Mouse (Mus musculus): ENCODE measurements at regions not wholly inside any gene's neighbourhood (a gene's known extent, or its start where the extent isn't known, plus 50 kb on each side); places are given as distances from the start of the nearest gene placed in this dataset.

DNA sequence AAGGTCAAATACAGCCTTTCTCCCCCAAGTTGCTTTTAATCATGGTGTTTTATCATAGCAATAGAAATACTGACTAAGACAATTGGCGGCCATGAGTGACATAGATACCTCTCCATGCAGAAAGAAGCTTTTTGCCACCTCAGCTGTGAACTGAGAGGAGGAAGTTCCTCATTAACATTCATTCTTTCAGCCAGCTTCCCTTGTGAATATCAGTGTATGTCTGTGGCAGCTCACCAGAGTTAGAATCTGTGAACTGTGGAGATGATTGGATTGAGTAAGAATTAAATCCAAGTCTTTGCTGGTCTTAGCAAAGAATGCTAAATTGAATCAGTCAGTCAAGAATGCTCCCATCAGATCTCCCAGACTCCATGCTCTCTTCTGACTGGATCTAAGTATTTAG, 542.7 kb upstream of the Fbxo33 start:
- TF ChIP-seq CTCF (conservative IDR thresholded peaks at IDR 0.05; ENCODE audit: low read length) (no peak), NANOG (IDR thresholded peaks at IDR 0.05; ENCODE audit: borderline replicate concordance, low read length) (no peak)

Measured in E14TG2a.4 (cell line).